Mouse (Mus musculus) cerebellum, postnatal 25 days (tissue): Measurements from ENCODE around the gene Igsf9.

Experiments
- DNase-seq, 2 experiments: peaks; one replicate each; pipeline ENCODE4 v3.0.0; 2021; ENCODE audit warnings: mixed read lengths in 2 of 2

Igsf9 gene

DNA sequence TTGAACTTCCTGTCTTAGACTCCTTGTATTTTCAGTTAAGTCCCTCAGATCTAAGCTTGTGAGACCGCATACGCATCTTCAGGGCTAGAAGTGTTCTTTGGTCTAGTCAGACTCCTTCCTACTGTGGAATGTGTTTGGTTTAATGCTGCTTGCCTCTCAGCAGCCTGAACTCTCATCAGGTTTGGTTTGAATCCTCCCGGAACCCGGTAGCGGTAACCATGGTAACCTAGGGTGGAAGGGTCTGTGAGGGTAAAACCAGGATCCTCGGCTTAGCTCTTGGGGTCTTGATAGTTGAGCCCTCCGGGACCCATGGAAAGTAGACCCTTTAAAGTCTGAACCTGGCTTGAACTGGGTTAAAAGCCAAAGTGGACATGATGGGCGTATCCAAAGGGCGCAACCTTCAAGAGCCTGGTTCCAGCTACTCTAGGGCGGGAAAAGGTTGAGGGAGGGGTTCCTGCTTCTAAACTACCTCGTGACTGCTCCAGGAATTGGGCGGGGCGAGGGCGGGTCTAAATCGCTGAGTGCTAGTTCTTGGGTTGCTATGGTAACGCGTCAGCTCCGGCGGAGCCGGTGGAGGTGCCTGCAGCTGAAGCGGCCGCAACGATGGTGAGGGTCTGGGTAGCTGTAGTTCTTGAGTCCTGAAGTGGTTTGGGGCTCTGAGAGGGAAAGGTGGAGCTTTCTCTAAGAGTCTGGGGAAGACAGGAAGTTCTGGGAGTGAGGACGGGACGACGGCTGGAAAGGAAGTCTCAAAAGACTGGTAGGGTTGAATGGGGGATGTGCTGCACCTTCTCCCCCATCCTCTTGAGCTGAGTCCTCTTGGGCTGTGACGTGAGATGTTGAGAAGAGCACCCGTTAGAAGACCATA is 39.2 kb downstream of the Igsf9 start, which contains the start of gene Cfap45:
Gene Cfap45 (plus strand): TSS at position 226 of the 865 bp plus-strand sequence.
- DNase-seq = peak; percentile 36 to 65

DNA sequence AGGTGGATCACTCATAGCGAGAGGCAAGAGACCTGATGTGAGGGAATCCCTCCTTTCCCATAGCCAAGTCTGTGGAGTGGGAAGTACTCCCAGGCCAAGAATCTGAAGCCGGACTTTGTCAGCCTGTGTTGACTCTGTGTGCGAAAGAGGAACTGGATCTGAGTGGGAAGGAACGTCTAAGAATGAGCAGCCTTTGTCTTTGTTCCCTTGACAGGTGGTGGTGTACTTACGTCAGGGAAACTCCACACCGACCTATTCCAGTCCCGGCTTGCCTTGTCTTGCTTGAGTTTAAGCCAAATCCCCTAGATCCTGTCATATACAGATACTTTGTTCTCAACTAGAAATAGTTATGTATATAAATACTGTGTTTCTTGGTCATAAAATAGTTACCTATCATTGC is 40.9 kb downstream of the Igsf9 start:
- no peak for DNase-seq

DNA sequence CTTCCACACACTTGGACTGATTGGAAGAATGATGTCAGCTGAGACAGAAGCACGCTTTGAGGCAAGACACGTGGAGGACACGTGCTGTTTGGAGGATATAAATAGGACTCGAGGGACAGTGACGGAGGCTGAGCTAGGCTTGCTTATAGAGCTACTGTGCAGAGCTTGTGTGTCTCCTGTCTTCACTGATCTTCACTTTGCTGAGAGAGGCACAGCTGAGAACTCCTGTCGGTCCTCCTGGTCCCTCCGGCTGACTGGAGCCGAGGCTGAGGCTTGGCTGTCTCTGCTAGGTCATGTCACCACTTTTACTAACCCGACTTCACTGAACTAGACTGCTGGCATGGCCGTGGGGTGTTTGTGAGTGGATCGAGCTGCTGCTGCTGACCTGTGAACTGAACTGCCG is 42.1 kb downstream of the Igsf9 start:
- DNase-seq = no peak

DNA sequence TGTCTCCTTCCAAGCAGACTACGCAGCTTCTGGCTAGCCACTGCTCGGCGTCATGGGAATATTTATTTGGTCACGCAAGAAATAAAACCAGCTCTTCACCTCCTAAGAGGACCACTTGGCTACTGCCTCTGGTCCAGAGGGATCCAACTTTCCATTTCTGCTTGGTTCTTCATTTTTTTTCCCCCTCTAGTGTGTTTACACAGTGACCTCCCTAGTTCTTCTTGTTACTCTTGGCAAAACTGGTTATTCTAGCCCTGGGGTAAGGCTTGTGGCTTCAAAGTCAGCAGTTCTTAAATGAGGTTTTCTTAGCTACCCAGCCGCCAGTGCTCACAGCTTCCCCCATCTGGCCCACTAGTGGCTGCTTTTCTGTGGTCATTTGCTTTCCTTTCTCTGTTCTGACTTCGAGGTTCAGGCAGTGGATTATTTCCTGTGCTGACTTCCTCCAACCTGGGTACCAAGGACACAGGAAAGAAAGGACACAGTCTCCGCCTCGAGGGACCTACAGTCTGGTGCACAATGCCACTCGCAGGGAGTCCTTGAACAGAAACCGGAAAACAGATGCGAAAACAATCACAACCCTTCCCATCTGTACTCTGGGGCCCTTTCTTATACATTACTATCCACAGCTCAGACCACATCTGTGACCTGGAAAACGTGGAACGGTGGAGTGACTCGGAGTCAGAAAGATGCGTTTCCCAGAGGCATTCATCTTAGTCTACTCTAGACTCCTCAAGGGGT is 43.6 kb downstream of the Igsf9 start:
- DNase-seq = no peak

DNA sequence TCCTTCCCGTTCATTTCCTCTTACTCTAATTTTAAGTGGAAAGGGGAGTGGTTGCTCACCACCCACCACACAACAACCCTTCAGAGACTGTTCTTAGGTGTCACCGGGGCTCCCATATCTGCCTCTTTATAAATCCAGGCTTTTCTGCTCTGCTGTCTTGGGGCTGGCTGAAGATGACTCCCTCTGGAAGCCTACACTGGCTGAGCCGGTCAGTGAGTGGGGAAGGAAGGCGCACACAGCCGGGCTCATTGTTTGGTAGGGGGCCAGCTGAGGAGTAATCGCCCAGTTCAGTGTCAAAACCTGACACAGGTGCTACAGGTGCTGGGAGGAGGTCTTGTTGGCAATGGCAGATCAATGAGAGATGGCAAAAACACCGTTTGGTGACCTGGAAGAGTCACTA is 44.4 kb downstream of the Igsf9 start:
- no peak for DNase-seq

DNA sequence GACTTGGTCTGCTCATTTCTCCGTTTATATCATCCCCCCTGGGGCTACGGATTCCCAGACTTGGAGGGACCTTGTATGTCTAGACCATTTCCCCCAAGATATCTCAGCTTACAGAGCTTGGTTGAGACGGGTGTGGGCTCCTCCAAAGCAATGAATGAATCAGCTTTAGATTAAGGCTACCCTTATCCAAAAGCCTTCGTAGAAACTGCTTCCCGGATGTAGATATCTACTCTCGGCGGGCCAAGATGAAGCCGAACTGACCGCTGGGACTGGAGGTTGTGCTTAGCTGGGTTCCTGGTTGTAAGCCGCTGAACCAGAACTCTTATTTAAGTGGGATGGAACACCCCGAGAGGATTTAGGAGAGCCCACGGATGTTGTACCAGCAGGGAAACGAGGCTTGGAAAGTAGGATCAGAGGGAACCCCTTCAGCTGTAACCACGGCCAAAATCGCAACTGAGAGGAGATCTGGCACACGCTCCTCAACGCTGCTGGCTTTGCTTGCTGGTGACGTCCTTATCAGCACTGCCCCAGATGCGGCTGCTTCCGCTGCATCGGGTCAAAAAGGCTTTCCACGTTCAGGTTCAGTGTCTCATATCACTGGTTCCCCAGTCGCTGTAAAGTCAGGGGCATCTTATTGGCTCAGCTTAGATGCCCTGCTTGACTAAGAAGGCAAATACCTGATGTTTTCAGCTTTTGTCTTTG is 44.9 kb downstream of the Igsf9 start:
- DNase-seq = no peak

DNA sequence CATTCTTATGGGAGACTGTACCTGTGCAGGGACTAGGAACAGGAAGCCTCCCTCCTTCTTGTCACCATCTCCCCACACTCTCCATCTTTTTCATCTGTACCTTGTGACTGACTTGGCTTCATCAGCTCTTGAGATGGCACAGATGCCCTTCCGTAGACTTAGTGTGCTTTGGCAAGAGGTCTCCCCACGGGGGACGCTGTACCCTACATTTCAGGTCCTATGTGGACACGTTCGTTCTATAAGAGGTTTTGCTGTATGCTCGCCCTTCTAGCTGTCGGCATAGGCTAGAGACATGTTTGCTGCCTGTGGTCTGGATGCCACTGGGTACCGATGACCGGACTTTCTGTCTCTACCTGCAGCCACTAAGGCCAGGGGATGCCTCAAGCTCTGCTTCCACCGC is 45.8 kb downstream of the Igsf9 start:
- DNase-seq = no peak

DNA sequence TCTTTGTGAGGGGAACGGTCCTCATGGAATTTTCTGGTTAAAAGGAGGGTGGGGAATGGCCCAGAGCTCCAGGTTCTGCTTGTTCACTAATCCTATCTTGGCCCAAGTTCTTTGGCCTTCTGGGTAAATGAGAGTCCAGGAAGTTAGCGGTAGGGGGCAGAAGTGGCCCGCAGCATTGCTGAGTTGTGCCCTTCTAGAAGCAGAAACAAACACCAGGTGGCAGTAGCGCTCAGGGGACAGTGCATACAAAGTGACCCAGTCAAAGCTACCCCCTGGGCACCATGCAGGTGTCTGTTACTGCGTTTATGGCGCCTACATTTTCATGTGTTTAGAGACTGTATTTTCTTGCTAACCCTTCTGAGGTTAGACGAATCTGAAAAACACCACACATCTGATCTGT is 47.1 kb downstream of the Igsf9 start:
- peak; percentile 85 to 93 for DNase-seq

DNA sequence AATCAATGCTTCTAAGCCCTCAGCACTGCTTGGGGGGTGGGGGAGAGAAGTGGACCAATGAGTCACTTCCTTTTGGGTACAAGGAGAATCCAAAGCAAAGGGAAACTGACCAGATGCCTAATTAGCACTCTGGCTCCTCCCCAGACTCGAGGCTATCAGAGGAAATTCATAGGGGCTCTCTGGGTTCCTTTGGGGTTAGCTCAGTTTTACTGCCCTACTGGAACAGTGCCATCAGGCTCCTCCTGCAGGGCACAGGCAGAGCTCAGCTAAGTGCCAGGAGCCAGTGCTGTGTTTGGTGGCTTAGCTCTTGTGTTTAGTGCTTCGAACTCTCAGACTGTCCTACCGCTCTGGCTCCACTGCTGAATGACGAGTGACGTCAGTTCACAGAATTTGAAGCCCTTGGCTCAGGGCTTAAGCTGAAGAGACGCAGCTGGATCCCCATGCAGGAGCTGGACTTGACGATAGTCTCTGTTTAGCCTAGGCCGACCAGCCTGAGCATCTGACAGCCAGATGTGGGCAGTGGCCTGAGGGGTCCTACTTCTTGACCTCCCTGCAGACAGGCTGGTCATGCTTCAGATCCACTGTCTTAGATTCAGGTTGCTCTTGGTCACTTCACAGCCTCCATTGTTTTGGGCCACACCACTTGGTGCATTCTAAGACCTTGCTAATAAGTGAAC is 49.1 kb downstream of the Igsf9 start:
- no peak for DNase-seq

DNA sequence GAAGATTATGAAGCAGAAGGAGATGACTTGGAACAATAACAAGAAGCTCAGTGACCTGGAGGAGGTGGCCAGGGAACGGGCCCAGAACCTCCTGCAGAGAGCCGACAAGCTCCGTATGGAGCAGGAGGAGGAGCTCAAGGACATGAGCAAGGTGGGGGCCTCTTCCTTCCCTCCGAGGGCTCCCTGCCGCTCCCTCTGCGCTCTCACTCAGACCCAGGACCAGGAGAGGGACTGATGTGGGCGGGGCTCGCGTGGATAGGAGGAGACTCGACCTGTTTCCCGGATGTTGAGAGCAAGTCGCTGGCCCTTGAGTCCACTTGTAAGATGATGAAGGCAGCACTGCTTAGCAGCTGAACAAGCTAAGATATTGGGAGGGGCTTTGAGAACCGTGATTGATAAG is 51.0 kb downstream of the Igsf9 start:
- DNase-seq = peak; percentile 70 to 79

DNA sequence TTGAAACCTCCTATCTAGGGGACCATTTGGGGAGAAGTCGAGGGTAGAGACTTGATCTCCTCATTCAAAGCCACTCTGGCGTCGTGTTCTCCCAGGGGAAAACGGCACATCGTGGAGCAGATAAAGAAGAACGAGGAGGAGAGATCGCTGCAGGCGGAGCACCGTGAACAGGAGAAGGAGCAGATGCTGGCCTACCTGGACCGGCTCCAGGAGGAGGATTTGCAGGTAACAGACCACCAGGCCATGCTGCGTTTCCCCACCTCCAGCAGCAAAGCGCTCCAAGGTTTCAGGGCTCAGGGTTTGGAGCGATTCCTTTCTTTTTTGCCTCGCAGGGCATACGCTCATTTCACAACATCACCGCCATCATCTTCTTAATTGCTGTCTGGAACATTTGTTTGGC is 53.5 kb downstream of the Igsf9 start:
- peak in 1 of 2 experiments; percentile 44 for DNase-seq

DNA sequence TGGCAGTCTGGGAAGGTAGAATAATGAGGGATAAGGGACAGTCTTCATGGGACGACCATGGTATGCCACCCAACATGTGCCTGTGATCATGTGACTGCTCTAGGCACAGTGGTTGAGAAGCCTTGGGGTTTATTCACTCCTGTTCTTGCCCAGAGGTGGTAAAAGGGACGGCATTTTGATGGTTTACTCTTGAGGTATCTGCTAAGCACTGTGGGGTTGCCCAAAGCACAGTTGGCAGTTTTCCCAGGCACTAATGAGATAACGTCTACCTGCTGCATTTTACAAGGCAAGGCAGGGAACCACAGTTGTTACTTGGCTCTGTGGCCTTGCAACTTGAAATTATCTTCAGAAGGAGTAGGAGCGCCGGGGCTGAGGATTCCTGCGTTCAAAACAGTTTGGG is 58.2 kb downstream of the Igsf9 start:
- DNase-seq = peak in 1 of 2 experiments; percentile 21

DNA sequence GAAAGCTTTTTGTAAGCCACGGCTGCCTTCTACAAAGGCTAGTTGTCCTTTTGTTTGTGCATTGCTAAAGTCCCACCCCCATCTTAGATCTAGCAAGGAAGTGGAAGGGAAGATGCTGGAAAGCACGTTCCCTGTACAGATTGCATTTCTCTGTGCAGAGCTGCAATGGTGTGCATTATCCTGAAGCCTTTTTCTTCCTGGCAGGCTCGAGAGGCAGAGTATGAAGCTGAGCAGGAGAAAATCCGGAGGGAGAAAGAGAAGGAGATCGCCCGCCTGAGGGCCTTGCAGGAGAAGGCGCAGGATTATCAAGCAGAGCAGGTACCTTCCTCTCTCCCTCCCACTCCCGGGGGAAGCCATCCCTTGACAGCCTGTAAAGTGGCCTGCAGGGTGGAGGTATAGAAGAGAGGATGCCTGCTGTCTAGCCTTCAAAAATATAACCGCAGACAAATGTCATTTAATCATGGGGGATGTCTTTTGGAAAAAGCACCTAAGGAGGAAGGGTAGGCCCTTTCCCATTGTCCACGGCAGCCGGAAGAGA is 58.8 kb downstream of the Igsf9 start:
- DNase-seq = no peak

DNA sequence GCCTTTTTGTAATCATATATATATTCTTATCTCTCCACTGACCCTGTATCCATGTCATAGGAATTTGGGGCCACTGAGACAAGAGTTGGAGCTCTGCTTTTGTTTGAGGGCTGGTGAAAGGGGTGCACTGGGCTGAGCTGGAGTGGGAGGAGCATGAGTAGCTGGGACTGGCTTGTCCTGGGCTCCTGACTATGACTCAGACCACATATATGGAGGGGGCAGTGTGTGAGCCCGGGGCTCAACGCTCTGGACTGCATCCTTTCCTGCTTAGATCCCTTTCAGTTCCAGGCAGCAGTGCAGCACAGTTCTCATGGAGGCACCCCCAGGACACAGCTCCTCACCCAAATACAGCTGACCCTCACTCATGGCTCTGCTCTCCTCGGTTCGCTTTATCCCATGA is 64.5 kb downstream of the Igsf9 start:
- DNase-seq = no peak
